Mouse (Mus musculus) lung, adult 18-20 months (tissue): Measurements from ENCODE around the gene Ahctf1.
"Not testable (repeated sequence)": the region's sequence is repeated elsewhere in the genome, so short reads cannot be mapped to it uniquely, and the experiment has no call there.

Experiments used
- DNase-seq, 2 experiments: peaks; one replicate each; pipeline ENCODE4 v3.0.0; 2022; ENCODE audit warnings: mixed read lengths in 2 of 2

Ahctf1 gene

GRCm38 (mm10) chr1:179804140-179804881 lies 831 bp upstream of the Ahctf1 start:
- peak in 1 of 2 experiments; percentile 7 for DNase-seq

- peak; percentile 58 to 63 for DNase-seq
These were observed 619 bp downstream of the Ahctf1 start, which contains the start of gene Gm10518 for GRCm38 (mm10) chr1:179802610-179803512. Gene Gm10518 (plus strand): TSS chr1:179803376.

GRCm38 (mm10) chr1:179798794-179799193 lies 4.7 kb downstream of the Ahctf1 start:
- no peak for DNase-seq

- DNase-seq, result no peak
These were observed 16.2 kb downstream of the Ahctf1 start for GRCm38 (mm10) chr1:179787281-179787680.

- DNase-seq, result no peak
These were observed 18.0 kb downstream of the Ahctf1 start for GRCm38 (mm10) chr1:179785502-179785901.

- DNase-seq, result no peak
These were observed 19.4 kb downstream of the Ahctf1 start for GRCm38 (mm10) chr1:179784098-179784497.

GRCm38 (mm10) chr1:179776831-179777230 lies 26.6 kb downstream of the Ahctf1 start:
- peak; percentile 42 to 51 for DNase-seq

- DNase-seq, result no peak
These were observed 42.9 kb downstream of the Ahctf1 start for GRCm38 (mm10) chr1:179760553-179760952.

- no peak for DNase-seq
These were observed 43.4 kb downstream of the Ahctf1 start for GRCm38 (mm10) chr1:179760086-179760485.

- no peak for DNase-seq
These were observed 47.0 kb downstream of the Ahctf1 start for GRCm38 (mm10) chr1:179756477-179756876.

- no peak for DNase-seq
These were observed 50.5 kb downstream of the Ahctf1 start for GRCm38 (mm10) chr1:179753006-179753405.

GRCm38 (mm10) chr1:179752276-179752675 lies 51.2 kb downstream of the Ahctf1 start:
- no peak for DNase-seq

- no peak for DNase-seq
These were observed 58.3 kb downstream of the Ahctf1 start, which contains the start of gene Kif28 for GRCm38 (mm10) chr1:179745171-179745570. Gene Kif28 (minus strand): TSS chr1:179745271.

GRCm38 (mm10) chr1:179743593-179744193 lies 59.8 kb downstream of the Ahctf1 start:
- DNase-seq, result no peak

GRCm38 (mm10) chr1:179736483-179736882 lies 67.0 kb downstream of the Ahctf1 start:
- no peak for DNase-seq

GRCm38 (mm10) chr1:179734500-179735474 lies 68.7 kb downstream of the Ahctf1 start:
- DNase-seq, result peak; percentile 48 to 58

- DNase-seq, result no peak
These were observed 72.1 kb downstream of the Ahctf1 start for GRCm38 (mm10) chr1:179731391-179731790.

- no peak for DNase-seq
These were observed 74.8 kb downstream of the Ahctf1 start for GRCm38 (mm10) chr1:179728661-179729060.

- peak in 1 of 2 experiments; percentile 11 for DNase-seq
These were observed 80.5 kb downstream of the Ahctf1 start for GRCm38 (mm10) chr1:179722811-179723469.

GRCm38 (mm10) chr1:179715786-179716185 lies 87.7 kb downstream of the Ahctf1 start:
- no peak for DNase-seq

- DNase-seq, result not testable (repeated sequence)
These were observed 88.2 kb downstream of the Ahctf1 start for GRCm38 (mm10) chr1:179715289-179715688.
